Mouse (Mus musculus): ENCODE results near the gene Podxl2. TPM values are rescaled to one million over a fixed set of nuclear protein-coding genes. Genes with fewer than 3 reads are reported as not detected.

Podxl2 gene
- polyA plus RNA-seq, 1 experiment from 2014 or later: 56.8 TPM

DNA sequence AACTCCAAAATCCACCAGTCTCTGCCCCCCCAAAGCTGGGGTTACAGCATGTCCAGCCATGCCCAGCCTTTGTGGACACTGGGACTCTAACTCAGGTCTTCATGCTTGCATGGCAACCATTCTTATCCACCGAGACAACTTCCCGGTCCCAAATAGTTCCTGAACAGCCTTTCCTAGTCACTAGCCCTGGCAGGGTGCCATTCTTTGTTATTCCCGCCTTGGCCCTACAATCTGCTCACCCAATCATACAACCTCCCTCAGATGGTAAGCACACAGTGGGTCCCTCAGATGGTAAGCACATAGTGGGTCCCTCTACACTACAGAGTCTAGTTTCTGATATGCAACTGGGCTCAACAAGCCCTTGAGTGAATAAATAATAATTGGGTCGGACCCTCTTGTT lies 4.2 kb downstream of the Podxl2 start:
- WGBS: 77% methylated on average over 4 of the region's 4 CpGs
- H3K9ac ChIP-seq (replicated peaks; ENCODE audit: low read length): no peak overlapping the region
- H3K4me1 ChIP-seq (ENCODE audit: control insufficient read depth, insufficient read depth, low read length): no peaks in the 10 kb centered on the region; the same call in 1 of the 2 replicates
- no peak overlapping the region for H3K4me2 ChIP-seq (ENCODE audit: low read depth, low read length)
- no peaks in the 10 kb centered on the region for H3K9me3 ChIP-seq (replicated peaks; ENCODE audit: control insufficient read depth, low read length)
- no peak for DNase-seq (ENCODE audit: low spot score)
- H3K27ac ChIP-seq (replicated peaks; ENCODE audit: low read depth, low read length): no peak overlapping the region
- H3K36me3 ChIP-seq (replicated peaks; ENCODE audit: control insufficient read depth, insufficient read depth, low read depth, low read length): no peaks in the 10 kb centered on the region
- no peaks in the 10 kb centered on the region for H3K27me3 ChIP-seq (ENCODE audit: control insufficient read depth, insufficient read depth, low read length)
- no peak overlapping the region for H3K4me3 ChIP-seq (ENCODE audit: low read depth, low read length)
- ATAC-seq (replicated peaks; ENCODE audit: insufficient number of reproducible peaks, low FRiP score, low TSS enrichment, low read depth): no peak

DNA sequence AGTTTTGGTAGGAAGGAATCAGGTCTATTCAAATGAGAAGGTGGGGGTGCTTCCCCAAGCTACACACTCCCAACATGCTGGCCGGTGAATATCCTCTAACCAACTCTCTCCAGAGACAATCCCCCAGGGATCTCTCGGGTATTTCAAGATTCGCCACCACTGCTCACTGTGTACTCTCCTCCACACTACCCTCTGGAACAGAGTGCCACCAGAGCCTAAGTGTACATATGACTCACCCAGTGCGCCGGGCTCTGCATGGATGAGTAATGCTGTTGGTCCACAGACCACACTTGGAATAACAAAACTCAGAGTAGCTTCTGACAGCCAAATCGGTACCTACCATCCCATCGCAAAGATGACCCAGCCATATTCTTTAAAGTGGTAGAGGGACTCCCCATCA lies 5.4 kb downstream of the Podxl2 start:
- Histone ChIP-seq H3K4me3 (ENCODE audit: low read depth, low read length) (no peak overlapping the region), H3K4me2 (ENCODE audit: low read depth, low read length) (no peak overlapping the region), H3K27ac (replicated peaks; ENCODE audit: low read depth, low read length) (no peak overlapping the region), H3K9me3 (replicated peaks; ENCODE audit: control insufficient read depth, low read length) (no peaks in the 10 kb centered on the region), H3K4me1 (ENCODE audit: control insufficient read depth, insufficient read depth, low read length) (no peaks in the 10 kb centered on the region; the same call in 1 of the 2 replicates), H3K36me3 (replicated peaks; ENCODE audit: control insufficient read depth, insufficient read depth, low read depth, low read length) (no peaks in the 10 kb centered on the region), H3K27me3 (ENCODE audit: control insufficient read depth, insufficient read depth, low read length) (no peaks in the 10 kb centered on the region), H3K9ac (replicated peaks; ENCODE audit: low read length) (no peak overlapping the region)
- ATAC-seq (replicated peaks; ENCODE audit: insufficient number of reproducible peaks, low FRiP score, low TSS enrichment, low read depth) (no peak), DNase-seq (ENCODE audit: low spot score) (no peak)
- WGBS: 87% methylated on average over 7 of the region's 7 CpGs

DNA sequence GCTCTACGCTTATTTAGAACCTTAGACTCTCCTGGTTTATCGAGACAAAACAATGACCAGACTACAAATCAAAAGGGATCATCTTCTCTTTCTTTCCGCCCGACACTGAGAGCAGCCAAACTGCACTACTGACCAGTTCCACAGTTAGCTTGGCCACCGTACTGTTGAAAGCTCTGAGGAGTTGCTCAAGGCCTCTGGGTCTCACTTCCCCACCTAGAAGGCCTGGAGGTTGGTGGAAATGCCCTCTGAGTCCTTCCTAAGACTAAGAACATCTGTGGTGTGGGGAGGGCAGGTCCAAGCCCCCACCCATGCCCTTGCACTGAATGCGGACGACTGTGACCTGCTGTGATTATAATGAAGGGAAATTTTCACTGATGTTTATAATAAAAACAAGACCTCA lies 9.1 kb downstream of the Podxl2 start:
- DNase-seq (ENCODE audit: low spot score) (no peak), ATAC-seq (replicated peaks; ENCODE audit: insufficient number of reproducible peaks, low FRiP score, low TSS enrichment, low read depth) (no peak)
- Histone ChIP-seq H3K27ac (replicated peaks; ENCODE audit: low read depth, low read length) (no peak overlapping the region), H3K27me3 (ENCODE audit: control insufficient read depth, insufficient read depth, low read length) (no peaks in the 10 kb centered on the region), H3K4me2 (ENCODE audit: low read depth, low read length) (no peak overlapping the region), H3K4me3 (ENCODE audit: low read depth, low read length) (no peak overlapping the region), H3K36me3 (replicated peaks; ENCODE audit: control insufficient read depth, insufficient read depth, low read depth, low read length) (peaks cover 4% of the 10 kb centered on the region), H3K9ac (replicated peaks; ENCODE audit: low read length) (no peak overlapping the region), H3K4me1 (ENCODE audit: control insufficient read depth, insufficient read depth, low read length) (no peaks in the 10 kb centered on the region), H3K9me3 (replicated peaks; ENCODE audit: control insufficient read depth, low read length) (no peaks in the 10 kb centered on the region)
- WGBS: 77% methylated on average over 7 of the region's 7 CpGs

DNA sequence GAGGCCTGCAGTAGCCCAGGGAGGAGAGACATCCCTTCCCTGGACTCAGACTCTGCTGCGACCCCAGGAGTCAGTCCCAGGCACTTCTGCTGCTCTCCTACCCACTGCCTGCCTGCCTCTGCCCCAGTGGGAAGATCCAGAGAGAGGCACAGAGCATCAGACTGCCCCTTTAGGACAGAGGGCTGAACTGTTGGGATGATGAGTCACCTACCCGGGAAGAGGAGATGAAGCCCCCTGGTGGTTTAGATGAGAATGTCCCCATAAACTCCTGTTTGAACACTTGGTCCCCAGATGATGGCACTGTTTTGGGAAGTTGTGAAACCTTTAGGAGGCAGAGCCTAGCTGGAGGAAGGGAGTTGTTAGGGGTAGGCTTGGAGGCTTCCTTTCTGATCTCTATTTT lies 13.9 kb downstream of the Podxl2 start:
- ATAC-seq (replicated peaks; ENCODE audit: insufficient number of reproducible peaks, low FRiP score, low TSS enrichment, low read depth) (no peak), DNase-seq (ENCODE audit: low spot score) (peak; percentile 66)
- Histone ChIP-seq H3K9me3 (replicated peaks; ENCODE audit: control insufficient read depth, low read length) (no peaks in the 10 kb centered on the region), H3K4me2 (ENCODE audit: low read depth, low read length) (no peak overlapping the region), H3K36me3 (replicated peaks; ENCODE audit: control insufficient read depth, insufficient read depth, low read depth, low read length) (peaks cover 4% of the 10 kb centered on the region), H3K4me1 (ENCODE audit: control insufficient read depth, insufficient read depth, low read length) (no peaks in the 10 kb centered on the region), H3K4me3 (ENCODE audit: low read depth, low read length) (no peak overlapping the region), H3K27ac (replicated peaks; ENCODE audit: low read depth, low read length) (no peak overlapping the region), H3K27me3 (ENCODE audit: control insufficient read depth, insufficient read depth, low read length) (no peaks in the 10 kb centered on the region), H3K9ac (replicated peaks; ENCODE audit: low read length) (no peak overlapping the region)
- WGBS: 12% methylated on average over 2 of the region's 2 CpGs

DNA sequence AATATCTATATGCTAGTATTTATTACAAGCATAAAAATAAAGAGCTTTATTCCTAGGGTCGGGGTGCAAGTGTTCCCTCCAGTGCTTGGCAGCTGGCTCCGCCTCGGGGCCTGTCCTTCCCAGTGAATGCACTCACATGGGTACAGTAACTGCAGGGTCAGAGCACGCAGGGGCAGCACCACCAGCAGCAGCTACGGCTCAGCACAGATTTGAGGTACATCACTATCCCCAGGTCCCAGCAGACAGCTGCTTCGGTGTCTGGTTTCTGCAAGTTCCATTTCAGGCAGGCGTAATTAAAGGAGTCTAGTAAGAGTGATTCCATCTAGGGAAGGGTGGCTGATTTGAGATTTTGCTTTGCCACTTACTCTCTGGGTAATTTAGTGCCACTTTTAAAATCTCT lies 16.5 kb downstream of the Podxl2 start:
- DNase-seq (ENCODE audit: low spot score) (no peak), ATAC-seq (replicated peaks; ENCODE audit: insufficient number of reproducible peaks, low FRiP score, low TSS enrichment, low read depth) (no peak)
- H3K4me2 ChIP-seq (ENCODE audit: low read depth, low read length): no peak overlapping the region
- no peak overlapping the region for H3K4me3 ChIP-seq (ENCODE audit: low read depth, low read length)
- H3K9ac ChIP-seq (replicated peaks; ENCODE audit: low read length): no peak overlapping the region
- H3K36me3 ChIP-seq (replicated peaks; ENCODE audit: control insufficient read depth, insufficient read depth, low read depth, low read length): peaks cover 4% of the 10 kb centered on the region
- WGBS: 62% methylated on average over 7 of the region's 7 CpGs
- H3K27me3 ChIP-seq (ENCODE audit: control insufficient read depth, insufficient read depth, low read length): no peaks in the 10 kb centered on the region
- no peak overlapping the region for H3K27ac ChIP-seq (replicated peaks; ENCODE audit: low read depth, low read length)
- H3K4me1 ChIP-seq (ENCODE audit: control insufficient read depth, insufficient read depth, low read length): no peaks in the 10 kb centered on the region
- no peaks in the 10 kb centered on the region for H3K9me3 ChIP-seq (replicated peaks; ENCODE audit: control insufficient read depth, low read length)

DNA sequence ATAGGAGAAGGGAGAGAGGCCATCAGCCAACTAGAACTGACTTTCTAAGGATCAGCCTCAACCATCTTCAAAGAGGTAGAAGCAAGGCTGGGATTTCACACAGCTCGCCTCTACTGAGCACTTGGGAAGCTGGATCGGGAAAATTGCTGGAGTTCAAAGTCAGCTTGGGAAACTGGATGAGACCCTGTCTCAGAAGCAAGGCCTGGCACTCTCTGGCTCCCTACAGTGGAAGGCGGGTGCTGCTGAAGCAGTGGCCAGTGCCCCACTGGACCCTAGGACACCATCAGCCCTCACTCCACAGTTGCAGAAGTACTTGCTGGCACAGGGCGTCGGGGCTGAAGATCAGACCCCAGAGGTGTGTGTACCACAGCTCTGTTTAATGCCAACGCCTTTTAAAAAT lies 17.0 kb downstream of the Podxl2 start:
- no peak overlapping the region for H3K4me3 ChIP-seq (ENCODE audit: low read depth, low read length)
- H3K9me3 ChIP-seq (replicated peaks; ENCODE audit: control insufficient read depth, low read length): no peaks in the 10 kb centered on the region
- H3K27ac ChIP-seq (replicated peaks; ENCODE audit: low read depth, low read length): no peak overlapping the region
- no peak overlapping the region for H3K4me2 ChIP-seq (ENCODE audit: low read depth, low read length)
- no peaks in the 10 kb centered on the region for H3K27me3 ChIP-seq (ENCODE audit: control insufficient read depth, insufficient read depth, low read length)
- 78% methylated on average over 6 of the region's 6 CpGs for WGBS
- peaks cover 4% of the 10 kb centered on the region for H3K36me3 ChIP-seq (replicated peaks; ENCODE audit: control insufficient read depth, insufficient read depth, low read depth, low read length)
- ATAC-seq (replicated peaks; ENCODE audit: insufficient number of reproducible peaks, low FRiP score, low TSS enrichment, low read depth) (no peak), DNase-seq (ENCODE audit: low spot score) (no peak)
- no peaks in the 10 kb centered on the region for H3K4me1 ChIP-seq (ENCODE audit: control insufficient read depth, insufficient read depth, low read length)
- H3K9ac ChIP-seq (replicated peaks; ENCODE audit: low read length): no peak overlapping the region

DNA sequence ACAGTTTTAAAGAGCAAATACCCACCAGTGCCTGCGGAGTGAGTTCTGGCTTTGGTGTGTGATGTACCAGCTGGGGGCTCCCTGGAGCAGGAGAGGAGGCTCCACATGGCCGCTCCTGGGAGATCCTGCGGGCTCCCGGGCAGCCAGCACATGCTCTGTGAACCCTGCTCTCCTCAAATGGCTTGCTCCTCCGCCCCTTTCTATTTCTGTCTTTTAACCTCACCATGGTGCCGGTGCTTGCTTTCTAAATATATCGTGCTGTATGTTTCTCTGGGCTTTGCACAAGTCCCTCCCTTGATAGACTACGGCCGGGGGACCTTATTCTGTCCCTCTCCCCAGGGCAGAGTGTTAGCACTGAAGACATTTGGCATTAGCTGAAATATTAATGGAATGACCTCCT lies 17.6 kb downstream of the Podxl2 start:
- WGBS: 48% methylated on average over 9 of the region's 9 CpGs
- no peak overlapping the region for H3K4me3 ChIP-seq (ENCODE audit: low read depth, low read length)
- H3K4me1 ChIP-seq (ENCODE audit: control insufficient read depth, insufficient read depth, low read length): no peaks in the 10 kb centered on the region
- H3K4me2 ChIP-seq (ENCODE audit: low read depth, low read length): no peak overlapping the region
- no peak overlapping the region for H3K9ac ChIP-seq (replicated peaks; ENCODE audit: low read length)
- peaks cover 4% of the 10 kb centered on the region for H3K36me3 ChIP-seq (replicated peaks; ENCODE audit: control insufficient read depth, insufficient read depth, low read depth, low read length)
- DNase-seq (ENCODE audit: low spot score) (no peak), ATAC-seq (replicated peaks; ENCODE audit: insufficient number of reproducible peaks, low FRiP score, low TSS enrichment, low read depth) (no peak)
- no peaks in the 10 kb centered on the region for H3K27me3 ChIP-seq (ENCODE audit: control insufficient read depth, insufficient read depth, low read length)
- no peak overlapping the region for H3K27ac ChIP-seq (replicated peaks; ENCODE audit: low read depth, low read length)
- H3K9me3 ChIP-seq (replicated peaks; ENCODE audit: control insufficient read depth, low read length): no peaks in the 10 kb centered on the region

DNA sequence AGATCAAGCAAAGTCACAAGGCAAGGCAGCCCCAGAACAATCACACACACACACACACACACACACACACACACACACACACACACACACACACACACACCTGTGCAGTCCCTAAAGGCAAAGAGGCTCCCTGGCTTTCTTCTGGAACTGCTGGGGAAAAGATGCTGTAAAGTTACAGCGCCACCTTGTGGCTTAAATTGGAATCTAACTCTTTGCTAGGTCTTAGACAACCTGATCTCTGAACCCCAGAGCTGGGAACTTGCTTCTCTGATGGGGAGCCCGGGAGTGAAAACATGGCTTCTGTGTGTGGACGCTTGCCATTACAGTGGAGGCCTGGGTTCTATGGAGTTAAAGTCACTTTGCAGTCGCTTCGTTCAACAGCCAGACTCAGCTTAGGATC lies 19.2 kb downstream of the Podxl2 start:
- ATAC-seq (replicated peaks; ENCODE audit: insufficient number of reproducible peaks, low FRiP score, low TSS enrichment, low read depth): no peak
- no peaks in the 10 kb centered on the region for H3K9me3 ChIP-seq (replicated peaks; ENCODE audit: control insufficient read depth, low read length)
- no peak overlapping the region for H3K4me3 ChIP-seq (ENCODE audit: low read depth, low read length)
- no peaks in the 10 kb centered on the region for H3K36me3 ChIP-seq (replicated peaks; ENCODE audit: control insufficient read depth, insufficient read depth, low read depth, low read length)
- WGBS: 17% methylated on average over 5 of the region's 5 CpGs
- peak; percentile 89 for DNase-seq (ENCODE audit: low spot score)
- H3K9ac ChIP-seq (replicated peaks; ENCODE audit: low read length): no peak overlapping the region
- no peak overlapping the region for H3K4me2 ChIP-seq (ENCODE audit: low read depth, low read length)
- H3K27ac ChIP-seq (replicated peaks; ENCODE audit: low read depth, low read length): no peak overlapping the region
- no peaks in the 10 kb centered on the region for H3K27me3 ChIP-seq (ENCODE audit: control insufficient read depth, insufficient read depth, low read length)
- H3K4me1 ChIP-seq (ENCODE audit: control insufficient read depth, insufficient read depth, low read length): no peaks in the 10 kb centered on the region
